Mouse (Mus musculus) heart, postnatal 0 days (tissue): ENCODE results near the gene Mecp2.

Experiments
- CTCF ChIP-seq: IDR thresholded peaks from 2 replicates; pipeline ENCODE4 v1.5.1; 2016; ENCODE audit warnings: antibody characterized with exemption, control low read depth, low read depth
- EP300 ChIP-seq: IDR thresholded peaks from 2 replicates; pipeline ENCODE4 v1.6.1; 2016; ENCODE audit warnings: antibody characterized with exemption, low read depth

- TF ChIP-seq CTCF (no peak), EP300 (no peak)
These were observed 64.4 kb downstream of the Mecp2 start for GRCm38 (mm10) chrX:74070794-74071193.
